Mouse (Mus musculus): ENCODE measurements at regions not wholly inside any gene's neighbourhood (a gene's known extent, or its start where the extent isn't known, plus 50 kb on each side); places are given as distances from the start of the nearest gene placed in this dataset.

DNA sequence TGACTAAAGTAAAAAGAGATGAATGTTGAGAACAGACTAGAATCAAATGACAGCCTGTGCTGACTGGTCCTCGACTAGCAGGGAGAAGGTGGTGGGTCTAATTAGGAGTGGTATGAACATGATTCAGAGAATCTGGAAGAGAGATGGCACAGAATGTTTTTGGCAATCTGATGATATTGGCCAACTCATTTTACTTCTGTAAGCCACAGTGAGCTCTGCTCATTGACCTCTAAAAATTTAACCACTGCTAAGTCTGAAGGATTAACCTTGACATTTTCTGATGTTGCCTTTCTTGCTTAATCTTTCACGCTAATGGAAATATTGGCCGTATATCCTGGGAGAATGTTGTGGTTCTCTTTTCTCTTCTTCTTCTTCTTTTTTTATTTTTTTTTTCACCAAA is 1041.6 kb upstream of the Got2 start:
- DNase-seq (ENCODE audit: inconsistent ontology term): peak; percentile 61

- DNase-seq (ENCODE audit: inconsistent ontology term): no peak
Observed at GRCm38 (mm10) chr8:96880956-96881355, 992.6 kb upstream of the Got2 start.

DNA sequence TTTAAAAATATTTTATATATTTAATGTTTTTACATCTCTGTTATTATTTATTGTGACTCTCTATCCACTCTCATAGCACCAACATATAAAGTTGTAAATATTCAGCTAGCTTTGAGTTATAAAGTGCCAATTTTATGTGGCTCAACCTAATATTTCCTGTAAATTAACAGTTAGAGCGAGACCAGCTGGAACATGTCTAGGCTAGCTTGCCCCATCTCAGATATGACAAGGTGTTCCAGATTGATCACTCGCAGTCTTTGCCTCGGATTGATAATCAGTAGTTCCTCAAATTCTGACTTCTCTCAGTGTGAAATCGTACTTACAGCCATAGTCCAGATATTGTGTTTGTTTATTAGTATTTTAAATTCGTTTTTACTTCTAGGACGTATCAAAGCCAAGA is 990.4 kb upstream of the Got2 start:
- no peak for DNase-seq (ENCODE audit: inconsistent ontology term)

GRCm38 (mm10) chr8:96873465-96874094 is 985.2 kb upstream of the Got2 start:
- DNase-seq (ENCODE audit: inconsistent ontology term): no peak

GRCm38 (mm10) chr8:96868178-96869080 is 980.1 kb upstream of the Got2 start:
- DNase-seq (ENCODE audit: inconsistent ontology term): no peak

- no peak for DNase-seq (ENCODE audit: inconsistent ontology term)
Observed at GRCm38 (mm10) chr8:96864606-96865005, 976.3 kb upstream of the Got2 start.

GRCm38 (mm10) chr8:96860870-96861462 is 972.6 kb upstream of the Got2 start:
- DNase-seq (ENCODE audit: inconsistent ontology term): no peak

GRCm38 (mm10) chr8:96843566-96843965 is 955.2 kb upstream of the Got2 start:
- peak; percentile 70 for DNase-seq (ENCODE audit: inconsistent ontology term)

GRCm38 (mm10) chr8:96835532-96835931 is 947.2 kb upstream of the Got2 start:
- no peak for DNase-seq (ENCODE audit: inconsistent ontology term)

DNA sequence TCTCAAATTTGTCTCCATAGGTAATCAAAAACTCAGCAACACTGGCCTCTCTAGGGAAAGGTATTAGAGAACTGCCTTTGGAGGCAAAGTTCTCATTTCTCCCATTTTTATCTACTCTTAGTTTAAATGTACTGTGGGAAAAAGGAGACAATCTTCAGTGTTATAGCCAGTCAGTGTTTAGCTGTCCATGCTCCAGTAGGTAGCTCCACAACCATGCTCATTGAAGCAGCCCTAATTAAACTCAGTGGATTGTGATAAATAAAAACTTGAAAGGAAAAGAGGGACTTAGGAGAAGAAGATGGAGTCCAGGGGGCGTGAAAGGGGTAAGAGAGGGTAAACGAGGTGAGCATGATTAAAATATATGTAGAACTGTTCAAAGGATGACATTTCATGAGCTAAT is 946.3 kb upstream of the Got2 start:
- no peak for DNase-seq (ENCODE audit: inconsistent ontology term)

DNA sequence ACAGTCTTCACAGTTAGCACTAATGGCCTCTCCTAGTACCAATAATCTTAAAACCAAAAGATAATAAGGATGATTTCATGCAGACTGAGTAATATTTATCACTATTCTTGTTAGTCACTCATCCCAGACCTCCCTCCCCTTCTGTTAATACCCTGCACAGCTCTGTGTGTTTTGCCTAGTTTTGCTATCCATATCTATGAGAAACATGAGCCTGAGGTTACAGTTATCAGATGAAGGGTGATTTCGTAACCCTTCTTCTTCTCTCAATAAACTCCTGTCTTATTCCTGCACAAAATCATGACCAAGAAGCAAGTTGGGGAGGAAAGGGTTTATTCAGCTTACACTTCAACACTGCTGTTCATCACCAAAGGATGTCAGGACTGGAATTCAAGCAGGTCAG is 940.9 kb upstream of the Got2 start:
- no peak for DNase-seq (ENCODE audit: inconsistent ontology term)

- no peak for DNase-seq (ENCODE audit: inconsistent ontology term)
Observed at GRCm38 (mm10) chr8:96810550-96810949, 922.2 kb upstream of the Got2 start.

All from Muller cell, postnatal 12 days (primary cell).